Mouse (Mus musculus) ZHBTc4 (cell line): ENCODE measurements around the gene Hspa8.
"Not testable (repeated sequence)": the region's sequence is repeated elsewhere in the genome, so short reads cannot be mapped to it uniquely, and the experiment has no call there.

Experiments
- DNase-seq: peaks from one replicate; pipeline ENCODE4 v3.0.0-alpha.2; 2011; ENCODE audit warnings: low read depth, low spot score

The Hspa8 gene

DNA sequence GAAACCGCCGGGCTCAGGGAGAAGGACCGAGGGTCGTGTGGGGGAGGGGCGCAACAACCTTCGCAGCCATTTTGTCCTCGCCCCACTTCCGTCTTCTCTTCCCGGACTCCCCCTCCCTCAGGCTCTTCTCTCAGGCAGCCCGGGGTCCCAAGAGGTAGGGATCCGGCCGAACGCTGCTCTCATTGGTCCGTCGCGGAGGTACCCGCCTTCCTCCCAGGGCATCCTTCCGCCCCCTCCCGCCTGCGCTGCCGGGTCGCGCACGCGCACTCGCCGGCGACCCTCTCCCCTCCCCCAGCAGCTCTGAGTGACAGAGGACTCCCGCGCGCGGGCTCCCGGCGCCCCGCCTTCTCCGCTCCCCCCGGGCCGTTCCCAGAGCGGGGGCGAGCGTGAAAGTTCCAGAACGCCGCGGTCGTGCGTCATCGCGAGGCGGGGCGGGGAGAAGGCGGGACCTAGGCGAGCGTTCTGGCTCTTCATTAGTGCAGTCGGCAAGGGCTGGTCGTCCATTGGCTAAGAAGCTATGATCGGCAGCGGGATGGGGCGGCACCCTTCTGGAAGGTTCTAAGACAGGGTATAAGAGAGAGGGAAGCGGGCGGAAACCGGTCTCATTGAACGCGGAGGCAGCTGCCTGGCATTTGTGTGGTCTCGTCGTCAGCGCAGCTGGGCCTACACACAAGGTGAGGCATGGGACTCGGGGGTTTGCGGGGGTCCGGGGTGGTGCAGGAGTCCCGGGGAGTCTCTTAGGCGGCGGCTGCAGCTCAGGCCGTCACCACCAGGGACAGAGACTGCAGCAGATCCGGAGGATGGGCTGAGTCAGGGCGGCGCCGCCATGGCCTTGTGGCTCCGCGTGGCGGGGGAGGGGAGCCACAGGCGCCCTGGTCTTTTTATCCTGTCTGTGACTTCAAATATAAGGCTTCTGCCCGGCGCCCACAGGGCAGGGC lies at the start of gene Hspa8:
Hspa8 (plus strand) TSS at position 310 of the 938 bp plus-strand sequence.
- DNase-seq, result peak; percentile 100

- peak; percentile 23 for DNase-seq
Measured at GRCm38 (mm10) chr9:40751749-40752148, 49.0 kb upstream of the Hspa8 start.

- DNase-seq, result peak; percentile 87
Measured at GRCm38 (mm10) chr9:40756401-40756800, 44.4 kb upstream of the Hspa8 start.

DNA sequence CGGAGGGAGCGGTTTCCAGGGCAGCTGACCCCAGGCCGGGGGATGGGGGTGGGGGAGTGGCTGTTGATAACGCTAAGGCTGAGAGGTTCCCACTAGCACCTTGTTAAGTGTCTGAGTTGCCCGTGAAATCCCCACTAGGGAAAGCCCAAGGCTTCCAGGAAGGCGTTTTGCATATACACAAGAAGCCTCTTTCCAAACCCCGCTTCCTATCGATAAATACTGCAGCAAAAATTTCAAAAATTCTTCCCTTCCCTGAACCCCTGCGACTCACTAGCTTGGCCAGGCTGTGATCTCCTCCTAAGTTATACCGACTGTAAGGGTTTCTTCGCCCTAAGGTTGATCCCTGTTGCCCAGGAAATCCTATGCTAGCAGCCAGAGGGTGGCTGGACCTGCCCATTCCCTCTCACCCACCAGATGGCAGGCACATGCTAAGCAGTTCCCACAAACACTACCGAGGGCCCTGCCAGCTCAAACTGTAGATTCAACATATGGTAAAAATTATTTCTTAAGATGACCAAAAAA lies 43.6 kb upstream of the Hspa8 start:
- peak; percentile 46 for DNase-seq

DNA sequence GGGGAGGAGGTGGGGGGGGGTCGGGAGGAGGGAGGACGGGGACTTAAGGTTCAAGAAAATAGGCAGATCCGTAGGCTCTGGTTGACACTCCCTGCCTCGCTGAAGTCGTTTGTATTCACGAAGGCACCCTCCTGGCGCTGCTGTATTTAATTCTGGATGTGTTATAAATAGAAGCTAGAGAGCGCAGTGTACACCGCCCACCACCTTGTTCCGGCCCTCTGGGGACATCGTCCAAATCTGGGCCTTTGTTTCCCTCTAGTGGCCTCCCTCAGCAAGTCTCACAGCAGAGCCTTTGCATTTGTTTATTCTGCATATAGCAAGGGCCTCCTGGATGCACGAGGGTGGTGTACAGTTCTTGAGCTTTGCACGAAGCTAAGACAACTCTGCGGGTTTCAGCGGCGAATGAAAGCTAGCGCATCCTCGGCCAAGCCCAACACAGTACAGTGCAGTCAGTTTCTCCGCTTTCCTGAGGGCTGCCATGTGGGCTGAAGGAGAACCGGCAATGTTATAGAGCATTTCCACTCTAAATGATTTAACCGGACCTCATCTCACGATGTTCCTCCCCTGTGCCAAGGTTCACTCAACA lies 43.0 kb upstream of the Hspa8 start:
- DNase-seq, result peak; percentile 93

DNA sequence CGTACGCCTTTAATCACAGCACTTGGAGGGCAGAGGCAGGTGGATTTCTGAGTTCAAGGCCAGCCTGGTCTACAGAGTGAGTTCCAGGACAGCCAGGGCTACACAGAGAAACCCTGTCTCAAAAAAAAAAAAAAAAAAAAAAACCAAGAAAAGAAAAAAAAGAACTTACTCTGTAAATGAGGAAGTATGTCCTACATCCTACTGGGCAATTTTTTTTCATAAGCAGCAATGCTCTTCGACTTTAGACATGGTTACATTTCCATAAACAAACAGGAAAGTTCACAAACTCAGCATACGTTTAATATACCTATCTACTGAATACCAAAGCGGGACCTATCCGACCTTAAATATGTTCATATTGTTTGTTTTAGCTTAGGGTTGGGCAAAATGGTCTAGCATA lies 38.4 kb upstream of the Hspa8 start:
- DNase-seq, result no peak

DNA sequence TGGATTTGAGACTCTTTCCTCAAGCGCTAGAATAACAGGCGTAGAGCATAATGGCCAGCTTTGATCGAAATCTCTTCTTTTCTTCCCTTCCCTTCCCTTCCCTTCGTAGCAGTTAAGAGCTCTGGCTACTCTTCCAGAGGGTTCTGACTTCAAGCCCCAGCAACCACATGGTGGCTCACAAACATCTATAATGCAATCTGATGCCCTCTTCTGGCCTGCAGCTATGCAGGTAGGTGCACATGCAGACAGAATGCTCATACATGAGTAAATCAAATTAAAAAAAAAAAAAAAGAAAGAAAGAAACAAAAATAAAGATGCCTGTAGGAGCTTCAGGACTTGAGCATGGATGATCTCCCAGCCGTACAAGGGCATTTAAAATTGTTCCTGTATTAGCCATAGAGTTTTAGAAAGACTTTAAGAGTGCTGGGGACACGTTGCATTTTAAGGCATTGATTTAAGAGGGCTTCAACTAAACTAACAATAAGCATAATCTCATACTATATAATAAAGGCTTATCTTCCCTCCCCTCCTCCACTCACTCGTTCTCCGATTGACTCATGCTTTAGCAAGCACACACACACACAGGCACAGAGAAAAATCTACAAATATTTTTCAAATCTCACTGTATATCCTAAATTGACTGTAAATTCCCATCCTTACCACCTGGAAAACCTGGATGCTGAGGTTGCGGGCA lies 35.8 kb upstream of the Hspa8 start:
- no peak for DNase-seq

DNA sequence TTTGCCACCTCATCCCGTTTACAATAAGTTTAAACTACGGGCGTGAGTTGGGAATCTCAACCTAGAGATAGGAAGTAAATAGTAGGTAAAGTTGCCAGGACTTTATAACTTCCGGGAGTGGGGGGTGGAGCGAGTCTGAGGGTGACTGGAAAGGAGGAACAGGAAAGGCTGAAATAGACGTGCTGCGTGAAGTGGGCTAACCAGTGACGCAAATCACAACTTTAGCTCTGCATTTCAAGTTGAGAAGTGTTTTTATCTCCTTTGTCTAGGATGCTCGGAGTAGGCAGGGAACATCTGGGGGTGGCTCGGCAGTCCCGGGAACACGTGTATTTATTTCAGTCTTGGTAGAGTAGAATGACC lies 35.2 kb upstream of the Hspa8 start:
- DNase-seq, result peak; percentile 44

GRCm38 (mm10) chr9:40766058-40766605 lies 34.7 kb upstream of the Hspa8 start:
- peak; percentile 43 for DNase-seq

- peak; percentile 66 for DNase-seq
Measured at GRCm38 (mm10) chr9:40767946-40768345, 32.8 kb upstream of the Hspa8 start.

DNA sequence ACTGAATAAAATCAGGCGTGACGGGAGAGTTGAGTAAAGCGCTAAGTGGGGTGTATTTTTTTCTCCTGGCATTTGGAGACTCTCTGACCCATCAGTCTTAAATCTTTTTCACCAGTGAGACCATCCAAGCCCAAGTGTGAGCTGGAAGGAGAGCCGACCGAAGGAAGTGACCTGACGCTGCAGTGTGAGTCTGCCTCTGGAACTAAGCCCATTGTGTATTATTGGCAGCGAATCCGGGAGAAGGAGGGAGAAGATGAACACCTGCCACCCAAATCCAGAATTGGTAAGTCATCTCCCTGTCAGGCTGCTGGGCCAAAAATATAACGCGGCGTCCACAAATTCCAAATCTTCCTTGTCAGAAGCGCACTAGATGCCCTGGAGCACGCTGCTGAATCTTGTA lies 28.5 kb upstream of the Hspa8 start:
- no peak for DNase-seq

GRCm38 (mm10) chr9:40773142-40773541 lies 27.6 kb upstream of the Hspa8 start:
- not testable (repeated sequence) for DNase-seq

GRCm38 (mm10) chr9:40773869-40774268 lies 26.9 kb upstream of the Hspa8 start:
- DNase-seq, result no peak

GRCm38 (mm10) chr9:40776044-40776443 lies 24.7 kb upstream of the Hspa8 start:
- peak; percentile 67 for DNase-seq

DNA sequence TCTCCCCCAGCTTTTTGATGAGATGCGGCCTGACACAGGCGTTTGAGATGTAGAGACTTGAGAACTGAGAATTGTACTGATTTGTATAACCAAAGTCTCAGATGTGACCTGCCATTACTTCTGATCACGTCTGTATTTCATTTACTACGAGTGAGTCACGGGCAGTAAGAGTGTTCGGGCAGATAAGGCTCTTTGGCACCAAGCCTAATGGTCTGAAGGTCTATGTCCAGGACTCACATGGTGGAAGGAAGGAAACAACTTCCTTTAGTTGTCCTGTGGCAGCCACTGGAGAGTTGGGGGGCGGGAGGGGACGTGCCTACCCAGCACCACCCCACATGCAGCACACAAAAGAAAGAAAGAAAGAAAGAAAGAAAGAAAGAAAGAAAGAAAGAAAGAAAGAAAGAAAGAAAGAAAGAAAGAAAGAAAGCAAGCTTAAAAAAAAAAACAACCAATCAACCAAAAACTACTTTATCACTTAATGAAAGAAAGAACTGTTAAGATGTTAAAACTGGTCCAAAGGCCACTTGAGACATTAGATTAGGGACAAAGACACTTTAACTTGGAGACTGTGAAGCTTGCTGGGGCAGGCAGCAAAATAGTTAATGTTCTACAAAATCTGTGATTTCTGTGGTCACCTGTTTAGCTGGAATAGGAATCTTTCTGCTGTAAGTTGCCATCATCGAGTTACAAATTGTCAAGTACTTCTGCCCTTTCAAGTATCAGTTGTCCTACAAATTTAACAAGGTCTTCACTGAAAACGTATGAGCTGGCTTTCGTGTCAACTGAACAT lies 24.1 kb upstream of the Hspa8 start:
- DNase-seq, result no peak

DNA sequence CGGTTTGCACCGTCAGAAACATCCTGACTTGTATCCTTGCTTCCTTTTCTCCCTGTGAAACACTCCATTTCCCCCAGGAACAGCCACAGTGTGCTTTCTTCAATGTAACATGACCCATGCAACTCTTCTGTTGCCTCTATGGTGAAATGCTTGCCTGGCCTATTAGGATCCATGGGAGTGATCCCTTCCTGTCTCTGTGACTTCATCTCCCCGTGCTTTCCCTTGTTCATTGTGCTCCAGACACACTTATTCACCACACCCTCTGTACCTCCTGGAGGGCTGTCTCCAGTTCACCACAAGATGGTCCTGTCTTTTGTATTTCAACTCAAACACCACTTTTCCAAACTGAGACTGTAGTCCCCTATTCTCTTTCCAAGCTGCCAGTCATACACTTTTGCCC lies 20.7 kb upstream of the Hspa8 start:
- peak; percentile 89 for DNase-seq

GRCm38 (mm10) chr9:40780892-40781725 lies 19.7 kb upstream of the Hspa8 start:
- DNase-seq, result no peak

DNA sequence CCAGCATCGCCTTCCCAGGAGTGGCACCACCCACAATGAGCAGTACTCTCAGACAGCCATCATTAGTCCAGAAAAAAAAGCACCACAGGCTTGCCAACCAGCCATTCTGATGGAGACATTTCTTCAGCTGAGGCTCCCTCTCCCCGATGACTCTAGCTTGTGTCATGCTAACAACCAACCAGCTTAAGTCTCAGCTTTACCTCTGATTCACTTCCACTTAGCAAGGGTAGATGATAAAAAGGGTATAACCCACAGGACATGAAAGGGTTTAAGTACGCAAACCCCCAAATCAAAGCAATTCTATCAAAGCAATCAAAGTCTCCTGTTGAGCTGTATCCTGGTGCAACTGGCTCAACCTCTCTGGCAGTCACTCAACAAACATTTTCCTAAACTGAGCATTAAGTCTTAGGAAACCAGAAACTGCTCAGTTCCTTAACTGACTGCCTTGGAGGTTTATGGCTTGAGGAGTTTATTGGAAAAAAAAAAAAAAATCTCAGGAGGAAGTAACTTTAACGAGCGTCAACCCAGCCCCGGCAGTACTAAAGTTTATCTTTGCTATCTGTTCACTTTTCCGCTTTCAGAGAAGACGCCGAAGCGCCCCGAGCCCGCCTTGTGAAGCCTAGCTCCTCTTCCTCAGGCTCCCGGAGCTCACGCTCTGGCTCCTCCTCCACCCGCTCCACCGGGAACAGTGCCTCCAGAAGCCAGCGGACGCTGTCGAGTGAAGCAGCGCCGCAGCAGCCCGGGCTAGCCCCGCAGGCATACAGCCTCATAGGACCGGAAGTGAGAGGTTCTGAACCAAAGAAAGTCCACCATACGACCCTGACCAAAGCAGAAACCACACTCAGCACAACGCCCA lies 18.8 kb upstream of the Hspa8 start:
- no peak for DNase-seq
